Mouse (Mus musculus) brain, adult 2 months (tissue): ENCODE results near the gene Hagh.

ENCODE experiments used
- DNase-seq: peaks from one replicate; pipeline ENCODE4 v3.0.0; 2011; ENCODE audit warnings: low read depth, low spot score

The Hagh gene

DNA sequence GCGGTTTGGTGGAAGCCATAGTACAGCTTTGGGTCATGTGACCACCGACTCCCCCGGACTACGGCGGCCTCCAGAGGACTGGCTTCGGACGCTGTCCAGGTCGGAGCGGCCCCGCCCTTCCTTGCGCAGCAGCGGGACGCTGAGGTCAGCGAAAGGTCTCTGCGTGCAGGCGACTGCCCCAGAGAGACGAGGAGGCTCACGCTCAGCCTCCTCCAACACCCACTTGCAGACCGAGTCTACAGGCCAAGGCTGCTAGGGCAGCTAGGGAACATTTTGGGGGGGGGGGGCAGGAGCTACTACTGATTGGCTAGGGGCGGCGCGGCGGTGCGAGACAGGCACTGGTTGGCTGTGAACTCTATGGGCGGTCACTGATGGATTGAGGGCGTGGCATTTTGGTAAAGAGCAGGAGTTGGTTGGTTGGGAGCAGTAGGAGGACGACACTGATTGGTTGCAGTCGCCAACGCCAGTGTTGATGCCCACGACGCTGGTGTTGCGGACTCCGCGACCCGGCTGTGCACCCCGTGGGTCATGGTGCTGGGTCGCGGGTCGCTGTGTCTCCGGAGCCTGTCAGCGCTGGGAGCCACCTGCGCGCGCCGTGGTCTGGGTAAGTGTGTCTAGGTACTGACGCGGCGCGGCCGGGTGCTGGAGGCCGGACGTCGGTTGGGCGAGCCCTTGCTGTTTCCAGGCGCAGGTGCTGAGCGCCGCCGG is 10.3 kb downstream of the Hagh start, which contains the start of gene Fahd1:
Fahd1 (minus strand) TSS at position 300 of the 708 bp plus-strand sequence.
- DNase-seq, result peak; percentile 99

DNA sequence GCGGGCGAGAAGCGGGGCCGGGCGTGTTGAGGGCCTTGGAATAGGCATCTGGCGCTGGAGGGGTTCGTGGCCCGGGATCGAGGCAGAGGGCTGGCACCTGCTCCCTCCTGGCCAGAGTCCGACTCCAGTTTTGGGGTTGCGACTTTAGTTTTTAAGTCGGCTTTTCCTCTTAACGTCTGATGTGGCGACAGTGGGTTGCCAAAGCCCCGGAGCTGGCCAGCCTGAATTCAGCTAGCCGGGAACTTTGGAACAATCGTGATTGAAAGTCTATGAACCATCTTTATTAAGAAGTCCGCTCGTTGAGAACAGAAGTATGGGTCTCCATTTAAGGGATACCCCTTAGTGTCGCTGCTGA is 10.8 kb downstream of the Hagh start:
- no peak for DNase-seq

DNA sequence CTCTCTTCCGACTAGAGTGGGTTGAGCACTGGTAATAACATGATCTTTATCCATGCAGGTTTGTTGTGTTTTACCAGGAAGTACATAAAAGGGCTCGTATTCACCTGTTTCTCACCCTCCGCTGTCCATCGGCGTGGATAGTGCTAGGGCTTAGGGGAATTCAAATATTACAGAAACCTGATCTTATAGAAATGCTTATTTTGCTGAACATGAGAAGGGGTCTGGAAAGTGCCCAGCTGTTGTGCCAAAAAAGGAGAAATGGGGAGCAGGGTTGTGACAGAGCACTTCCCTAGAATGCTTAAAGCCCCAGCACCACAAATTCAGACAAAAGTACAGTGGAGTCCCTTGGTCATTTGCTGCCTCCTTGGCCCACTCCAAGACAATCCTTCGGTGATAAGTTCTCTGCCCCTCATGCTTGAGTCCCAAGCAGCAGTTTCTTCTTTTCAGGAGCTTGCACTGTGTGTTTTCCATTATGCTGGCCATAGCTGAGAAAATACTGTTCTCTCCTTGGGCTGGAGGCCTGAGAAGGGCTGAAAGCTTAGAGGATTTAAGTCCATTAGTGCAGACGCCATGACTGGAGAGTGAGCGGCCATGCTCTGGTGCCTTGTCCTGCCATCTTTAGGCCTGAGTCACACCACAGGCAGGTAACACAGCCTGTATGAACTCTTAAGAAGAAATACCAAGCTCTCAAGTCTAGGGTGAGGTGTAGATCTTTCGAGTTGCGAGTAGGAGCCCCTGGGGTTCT is 11.6 kb downstream of the Hagh start:
- no peak for DNase-seq

DNA sequence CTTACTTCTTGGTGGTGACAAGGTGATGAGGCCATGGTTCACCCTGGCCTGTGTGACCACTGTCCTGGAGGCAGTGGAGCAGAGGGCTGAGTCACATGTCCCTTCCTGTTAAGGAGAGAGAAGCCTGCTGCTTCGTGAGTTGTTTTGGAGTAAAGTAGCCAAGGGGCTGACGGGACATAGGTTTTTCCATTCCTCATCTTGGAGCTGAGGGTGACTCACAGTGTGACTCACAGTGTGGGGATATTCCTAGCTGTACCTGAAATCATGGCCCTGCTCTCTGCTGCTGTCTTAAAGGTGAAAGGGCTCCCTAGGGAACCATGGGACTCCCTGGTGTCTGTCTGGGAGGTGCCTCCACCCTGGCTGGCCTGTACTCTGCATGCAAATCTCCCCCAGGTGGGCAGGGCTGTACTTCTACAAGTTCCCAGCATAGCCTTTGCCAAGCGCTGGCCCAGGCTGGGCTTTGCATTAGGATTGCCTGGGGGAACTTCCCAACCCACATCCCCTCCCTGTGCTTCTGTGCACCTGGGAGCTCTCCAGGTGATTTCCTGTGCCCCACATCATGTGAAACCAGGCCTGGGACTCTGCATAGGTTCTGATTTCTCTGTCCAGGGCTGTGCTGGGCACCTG is 16.0 kb downstream of the Hagh start:
- peak; percentile 73 for DNase-seq

DNA sequence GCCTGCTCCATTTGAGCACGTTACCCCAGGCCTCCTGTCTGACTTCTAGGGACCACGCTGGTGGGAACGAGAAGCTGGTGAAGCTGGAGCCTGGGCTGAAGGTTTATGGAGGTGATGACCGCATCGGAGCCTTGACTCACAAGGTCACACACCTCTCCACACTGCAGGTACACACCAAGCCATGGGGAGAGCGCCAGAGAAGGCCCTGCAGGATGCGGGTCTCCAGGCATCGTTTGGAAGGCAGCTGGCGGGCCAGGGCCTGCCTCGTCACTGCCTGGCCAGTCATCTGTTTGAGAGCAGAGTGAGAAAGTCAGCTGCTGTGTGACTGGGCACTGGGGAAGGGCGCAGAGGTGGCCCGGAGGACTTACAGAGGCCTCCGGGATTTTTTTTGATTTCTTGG is 16.6 kb downstream of the Hagh start:
- DNase-seq, result no peak

DNA sequence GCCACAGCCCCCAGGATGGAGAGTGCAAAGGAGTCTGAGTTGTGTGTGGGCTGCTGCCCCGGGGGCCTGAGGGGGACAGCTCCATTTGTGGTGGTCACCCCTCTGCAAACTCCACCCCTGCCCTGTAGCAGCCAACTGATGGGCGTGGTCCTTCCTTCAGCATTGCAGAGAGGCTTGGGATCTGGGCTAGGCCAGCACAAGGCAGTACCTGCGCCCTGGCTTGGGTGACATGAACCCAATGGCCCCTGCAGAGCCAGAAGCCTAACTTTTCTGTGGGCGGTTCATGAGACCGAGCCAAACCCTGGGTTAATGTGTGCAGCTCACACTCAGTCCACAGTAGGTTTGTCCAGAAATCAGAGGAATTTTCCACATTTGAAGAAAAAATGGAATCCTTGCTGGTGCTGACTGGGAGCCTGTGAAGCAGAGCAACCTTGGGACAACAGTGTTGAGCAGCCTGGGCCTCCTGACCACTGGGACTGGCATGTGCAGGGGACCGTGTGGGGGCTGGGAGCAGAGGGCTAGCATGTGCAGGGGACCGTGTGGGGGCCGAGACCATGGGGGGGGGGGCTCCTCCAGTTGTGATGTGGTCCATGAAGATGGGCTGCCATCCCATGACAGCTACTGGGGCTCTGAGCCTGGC is 18.0 kb downstream of the Hagh start:
- no peak for DNase-seq

DNA sequence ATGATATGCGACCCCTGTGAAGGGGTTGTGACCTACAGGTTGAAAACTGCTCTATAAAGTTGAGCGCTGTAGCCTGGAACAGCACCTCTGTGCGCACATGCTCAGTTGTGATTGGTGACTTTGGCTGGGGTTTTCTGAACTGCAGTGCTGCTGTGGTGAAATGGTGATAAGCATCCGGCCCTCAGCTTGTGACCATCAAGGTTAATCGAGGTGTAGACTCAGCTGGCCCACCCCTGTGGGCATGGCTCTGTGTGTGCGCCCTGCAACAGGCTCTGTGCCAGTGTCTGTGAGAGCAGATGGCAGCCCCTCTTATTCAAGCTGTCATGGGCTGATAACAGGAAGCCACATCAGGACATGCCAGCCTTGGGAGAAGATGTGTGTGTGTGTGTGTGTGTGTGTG is 19.0 kb downstream of the Hagh start:
- DNase-seq, result peak; percentile 38

DNA sequence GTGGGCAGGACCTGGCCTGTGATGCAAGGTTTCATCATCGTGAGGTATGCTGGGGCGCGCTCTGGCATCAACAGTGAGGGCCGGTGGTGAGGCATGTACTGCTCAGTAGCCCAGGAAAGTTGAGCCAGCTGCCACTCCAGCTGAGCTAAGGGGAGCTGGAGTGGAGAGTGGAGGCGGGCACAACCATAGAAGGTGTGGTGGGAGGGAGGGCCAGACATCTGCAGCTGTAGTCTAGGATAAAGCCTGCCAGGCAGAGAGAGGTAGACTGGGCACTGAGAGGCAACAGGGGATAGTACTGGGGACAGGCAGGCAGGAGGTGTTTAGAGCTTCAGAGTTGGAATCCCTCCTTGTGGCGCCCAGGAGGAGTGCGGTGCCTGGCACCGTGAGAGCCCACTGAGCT is 20.1 kb downstream of the Hagh start:
- no peak for DNase-seq

DNA sequence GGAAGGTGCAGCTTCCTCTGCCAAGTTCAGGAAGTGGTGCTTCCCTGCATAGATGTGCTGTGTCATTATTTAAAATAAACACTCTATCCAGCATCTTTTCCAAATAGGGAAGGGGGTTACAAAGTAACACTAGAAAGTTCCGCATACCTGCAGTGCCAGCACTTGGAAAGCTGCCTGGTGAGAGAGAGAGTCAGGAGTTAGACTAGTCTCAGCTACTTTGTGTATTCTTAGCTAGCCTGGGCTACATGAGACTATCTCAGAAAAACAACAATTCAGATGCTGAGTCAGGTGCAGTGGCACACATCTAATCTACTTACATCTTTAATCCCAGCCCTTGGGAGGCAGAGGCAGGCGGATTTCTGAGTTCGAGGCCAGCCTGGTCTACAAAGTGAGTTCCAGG is 21.8 kb downstream of the Hagh start:
- no peak for DNase-seq

DNA sequence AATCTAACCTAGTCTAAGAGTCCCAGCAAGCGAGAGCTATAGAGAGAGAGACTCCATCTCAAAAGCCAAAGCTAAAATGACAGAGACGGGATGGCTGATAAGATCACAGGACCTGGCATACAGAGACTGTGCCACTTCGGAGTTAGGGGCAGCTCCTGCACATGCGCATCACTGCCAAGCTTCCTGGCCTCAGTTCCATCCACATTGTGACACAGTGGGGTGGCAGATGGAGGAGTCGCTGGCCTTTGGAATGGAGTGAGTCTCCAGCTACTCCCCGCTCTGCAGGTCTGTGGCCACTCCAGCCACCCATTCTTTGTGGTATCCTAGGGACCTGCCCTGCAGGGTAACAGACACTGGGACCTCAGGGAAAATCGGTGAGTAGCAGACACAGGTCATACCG is 25.8 kb downstream of the Hagh start, which contains the start of gene Igfals:
Igfals (plus strand) TSS at position 222 of the 400 bp plus-strand sequence.
- DNase-seq, result peak; percentile 89

DNA sequence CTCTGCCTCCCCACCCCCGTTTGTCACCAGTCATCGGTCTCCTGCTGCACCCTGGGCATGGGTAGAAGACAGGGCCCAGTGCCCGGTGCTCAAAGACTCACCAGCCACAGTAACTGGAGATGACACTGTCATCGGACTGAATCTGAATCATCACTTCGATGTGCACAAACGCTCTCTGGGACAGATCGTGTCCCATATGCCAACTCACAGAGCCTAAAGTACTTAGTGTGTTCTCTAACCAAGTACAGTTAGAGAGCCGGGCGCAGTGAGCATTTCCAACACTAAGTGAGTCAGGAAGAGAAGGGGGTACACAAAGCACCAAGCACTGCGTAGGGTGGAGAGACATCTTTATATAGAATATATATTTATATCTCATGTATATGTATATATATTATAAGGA is 28.0 kb downstream of the Hagh start:
- DNase-seq, result peak; percentile 81

DNA sequence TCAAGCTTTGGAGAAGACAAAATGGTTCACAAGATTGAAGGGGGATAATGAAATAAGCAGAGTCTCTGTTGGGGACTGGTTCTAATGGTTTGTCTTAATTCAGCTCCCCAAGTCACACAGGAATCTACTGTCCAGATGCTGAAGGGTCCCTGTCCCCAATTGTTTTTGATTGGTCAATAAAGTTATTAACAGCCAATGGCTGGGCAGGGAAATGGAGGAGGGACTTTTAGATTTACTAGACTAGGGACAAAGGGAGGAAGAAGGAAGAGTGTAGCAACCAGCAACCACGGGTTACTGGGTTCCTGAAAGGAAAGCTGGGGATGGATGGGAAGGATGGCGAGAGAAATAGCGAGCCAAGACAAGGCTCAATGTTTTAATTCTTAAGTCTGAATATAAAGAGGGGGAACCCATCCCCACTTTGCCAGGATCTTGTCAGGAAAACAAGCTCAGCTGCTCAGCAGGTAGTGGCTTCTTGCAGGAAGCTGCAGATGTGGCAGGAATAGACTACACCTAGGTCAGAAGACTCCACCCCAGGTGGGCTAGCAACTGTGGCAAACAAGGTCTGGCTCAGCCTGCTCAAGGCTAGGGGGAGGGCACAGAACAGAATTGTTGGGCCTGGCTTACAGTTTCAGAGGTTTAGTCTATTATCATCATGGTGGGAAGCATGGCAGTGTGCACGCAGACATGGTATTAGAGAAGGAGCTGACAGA is 33.9 kb downstream of the Hagh start:
- DNase-seq, result no peak

DNA sequence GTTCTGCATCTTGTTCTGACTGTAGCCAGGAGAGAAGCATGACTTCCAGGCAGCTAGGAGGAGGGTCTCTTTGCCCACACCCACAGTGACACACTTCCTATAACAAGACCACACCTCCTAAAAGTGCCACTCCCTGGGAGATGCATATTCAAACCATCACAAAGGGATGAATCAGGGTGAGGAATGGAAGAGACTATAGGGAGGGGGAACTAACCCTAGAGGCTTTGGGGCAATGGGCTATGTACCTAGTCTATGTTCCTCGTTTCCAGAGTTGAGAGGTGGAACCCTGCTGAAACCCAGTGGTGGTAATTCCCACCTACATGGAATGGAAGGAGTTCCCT is 34.4 kb downstream of the Hagh start:
- no peak for DNase-seq

DNA sequence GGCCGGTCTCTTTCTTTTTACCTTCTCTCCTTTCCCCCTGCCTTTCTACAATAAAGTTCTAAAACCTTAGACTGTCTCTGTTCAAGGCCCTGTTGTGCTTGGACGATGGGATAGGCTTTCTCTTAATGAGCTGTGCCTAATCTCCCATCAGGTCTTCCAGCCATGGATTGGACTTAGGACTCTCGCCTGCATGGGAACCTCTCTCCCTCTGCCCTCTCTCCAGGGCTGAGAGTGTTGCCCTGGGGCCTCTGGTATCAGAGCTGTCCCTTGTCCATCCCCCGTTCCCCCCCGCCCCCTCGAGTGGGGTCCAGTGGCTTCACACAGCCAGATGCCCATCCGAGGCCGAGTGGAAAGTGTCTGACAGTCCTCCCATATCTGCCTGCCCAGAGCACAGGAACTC is 35.0 kb downstream of the Hagh start:
- DNase-seq, result no peak

DNA sequence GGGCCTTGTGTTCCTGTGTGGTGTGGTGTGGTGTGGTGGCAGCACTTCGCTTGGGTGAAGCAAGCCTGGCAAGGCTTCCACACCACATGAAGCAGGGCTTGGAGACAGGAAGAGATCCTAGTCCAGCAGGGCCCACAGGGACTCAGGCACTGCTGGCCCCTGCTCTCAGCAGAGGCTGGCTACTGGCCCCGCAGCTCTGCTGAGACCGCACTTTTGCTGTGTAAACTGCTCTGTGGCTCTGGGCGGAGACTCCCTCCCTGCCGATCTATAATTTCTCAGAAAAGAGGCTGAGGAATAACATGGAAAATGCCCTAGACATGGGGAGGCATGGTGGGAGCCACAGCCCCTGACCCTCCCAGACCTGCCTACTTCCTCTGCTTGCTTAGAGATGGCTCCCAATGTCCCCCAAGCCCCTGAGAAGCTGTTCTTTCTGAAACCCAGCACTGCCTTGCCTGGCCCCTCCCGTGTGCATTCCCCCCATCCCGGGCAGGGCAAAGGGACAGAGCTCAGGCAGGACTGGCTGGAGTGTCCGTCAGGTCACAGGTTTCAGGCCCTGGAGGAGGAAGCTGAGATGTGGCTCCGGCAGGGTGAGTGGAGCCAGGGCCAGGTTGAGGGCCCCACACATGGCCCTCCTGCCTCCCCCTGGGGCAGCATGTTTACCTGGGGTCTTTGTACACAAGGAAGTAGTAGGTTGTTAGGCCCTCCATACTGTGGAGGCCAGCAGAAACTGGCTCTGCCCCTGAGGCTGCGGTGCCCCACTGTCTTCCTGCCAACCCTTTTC is 37.6 kb downstream of the Hagh start:
- DNase-seq, result no peak

DNA sequence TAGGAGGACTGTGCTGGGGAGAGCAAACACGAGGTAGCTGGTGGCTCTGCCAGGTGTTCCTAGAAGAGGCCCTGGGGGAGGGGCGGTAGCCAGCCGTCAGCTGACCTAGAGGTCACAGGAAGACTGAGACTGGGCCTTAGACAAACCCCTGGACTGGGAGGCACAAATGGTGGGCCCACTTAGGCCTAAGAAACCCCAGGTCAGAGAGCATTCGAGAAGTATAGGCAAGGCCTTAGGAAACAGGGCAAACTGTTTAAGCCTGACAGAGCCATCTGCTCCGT is 38.1 kb downstream of the Hagh start:
- DNase-seq, result no peak

DNA sequence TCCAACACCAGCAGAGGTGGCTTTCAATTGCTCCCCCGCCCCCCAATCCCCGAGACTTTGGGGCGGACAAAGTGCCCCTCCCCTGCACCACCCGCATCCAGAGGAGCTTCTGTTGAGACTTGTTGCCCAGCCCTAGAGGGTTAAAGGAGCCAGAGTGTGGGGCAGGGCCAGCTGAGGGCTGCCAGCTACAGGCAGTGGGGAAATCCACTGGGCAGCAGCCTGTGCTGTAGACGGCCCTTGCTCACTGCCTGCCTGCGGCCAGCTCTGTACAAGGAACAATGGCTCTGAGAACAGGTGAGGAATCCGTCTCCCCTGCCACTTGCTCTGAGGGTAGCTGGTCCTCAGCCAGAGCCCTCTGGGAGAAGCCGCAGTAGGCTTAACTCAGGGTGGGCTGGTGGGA is 38.6 kb downstream of the Hagh start:
- DNase-seq, result no peak

DNA sequence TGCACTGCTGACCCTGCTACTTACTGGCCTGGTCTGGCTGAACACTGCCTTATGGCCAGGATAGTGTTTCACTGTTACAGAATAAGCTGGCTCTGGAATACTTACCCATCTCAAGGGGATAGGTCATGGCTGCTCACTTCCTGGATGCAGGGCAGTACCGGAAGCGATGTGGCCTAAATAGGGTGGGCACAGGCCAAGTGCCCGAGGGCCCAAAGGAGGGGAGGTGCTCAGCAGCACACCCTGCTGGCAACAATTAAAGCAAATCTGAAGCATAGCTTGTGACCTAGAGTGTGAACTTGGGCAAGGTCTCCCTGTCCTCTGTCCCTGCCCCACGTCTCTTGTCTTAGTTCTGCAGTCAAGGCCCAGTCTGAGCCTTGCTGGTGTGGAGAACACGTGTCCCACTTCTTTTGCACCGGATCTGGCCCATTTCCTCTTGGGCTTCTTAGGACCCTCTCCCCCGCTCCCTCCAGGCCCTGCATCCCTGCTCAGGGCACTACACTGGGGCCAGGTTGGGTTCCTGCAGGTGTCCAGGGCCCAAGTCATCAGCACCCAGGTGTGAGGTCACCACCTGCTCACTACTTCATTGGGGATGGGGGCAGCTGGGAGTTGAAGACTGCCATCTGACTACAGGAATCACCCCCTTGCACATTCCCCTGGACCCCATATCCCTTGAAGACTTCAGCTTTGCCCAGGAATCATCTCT is 41.9 kb downstream of the Hagh start:
- no peak for DNase-seq

DNA sequence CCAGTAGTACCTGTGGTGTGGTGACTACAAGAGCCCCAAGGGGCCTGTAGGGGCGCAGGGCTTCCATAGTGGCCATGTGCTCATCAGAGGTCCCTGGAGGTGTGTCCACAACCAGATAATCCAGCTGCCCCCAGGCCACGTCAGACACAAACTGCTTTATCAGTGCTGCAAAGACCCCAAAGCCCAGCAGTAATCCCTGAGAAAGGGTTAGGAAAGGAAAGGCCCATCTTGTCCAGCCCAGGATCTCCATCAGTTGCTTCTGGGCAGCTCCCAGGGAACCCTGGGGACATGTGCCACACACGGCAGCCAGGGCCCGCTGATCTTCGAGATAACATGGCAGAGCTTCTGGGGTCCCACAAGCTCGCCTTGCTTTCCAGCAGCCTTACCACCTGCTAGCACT is 44.4 kb downstream of the Hagh start:
- DNase-seq, result no peak

DNA sequence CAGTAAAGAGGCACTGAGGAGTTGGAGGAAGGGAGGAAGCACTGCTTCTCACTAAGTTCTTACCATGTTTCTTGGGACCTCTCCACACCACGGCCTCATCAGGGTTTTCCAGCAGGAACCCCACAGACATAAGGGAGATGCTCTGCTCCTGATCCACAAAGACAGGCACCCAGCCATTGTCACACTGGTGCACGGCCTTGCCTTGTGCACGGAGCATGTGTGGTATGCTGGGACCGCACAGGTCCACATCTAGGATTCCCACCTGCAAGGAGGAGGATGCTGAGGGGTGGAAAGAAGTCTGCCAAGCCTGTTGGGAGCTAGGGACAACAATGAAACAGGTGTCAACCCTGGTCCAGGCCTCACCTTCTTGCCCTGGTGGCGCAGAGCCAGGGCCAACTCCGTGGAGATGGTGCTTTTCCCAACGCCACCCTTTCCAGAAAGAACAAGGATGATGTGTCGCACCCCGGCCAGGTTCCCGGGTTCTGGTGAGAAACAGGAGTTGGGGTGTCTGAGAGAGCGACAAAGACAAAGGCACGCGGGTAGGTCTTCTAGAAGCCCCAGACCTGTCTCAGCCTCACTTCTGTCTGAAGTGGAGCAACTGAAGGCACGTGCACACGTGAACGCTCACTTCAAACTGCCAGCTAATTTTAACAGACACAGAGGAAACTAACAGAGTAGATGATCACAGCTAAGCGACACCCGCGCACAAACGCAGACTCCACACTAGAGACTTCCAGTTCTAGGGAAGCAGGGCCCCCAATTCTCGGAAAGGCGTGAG is 45.6 kb downstream of the Hagh start:
- no peak for DNase-seq
